Mouse (Mus musculus) liver, embryonic 12.5 days (tissue): Measurements from ENCODE around the gene Scn1a. TPM values are rescaled to one million over a fixed set of nuclear protein-coding genes. Genes with fewer than 3 reads are reported as not detected.

ENCODE experiments used
- ATAC-seq: fragments of 200-750 bp; cut with Nextera tagmentation; 2 replicates; pipeline ENCODE4 v1.8.0; 2017; ENCODE audit warnings: moderate number of reproducible peaks, mild to moderate bottlenecking, moderate library complexity
- H3K27ac ChIP-seq: fragments of 300-500 bp; sonication (generic); 2 replicates; pipeline ENCODE4 v1.5.1; 2016; ENCODE audit warnings: mild to moderate bottlenecking
- H3K27me3 ChIP-seq: fragments of 300-500 bp; sonication (generic); replicated peaks from 2 replicates; pipeline ENCODE4 v1.6.1; 2016; ENCODE audit warnings: mild to moderate bottlenecking, moderate library complexity
- H3K36me3 ChIP-seq: fragments of 300-500 bp; sonication (generic); 2 replicates; pipeline ENCODE4 v1.6.1; 2016; ENCODE audit warnings: mild to moderate bottlenecking, moderate library complexity
- H3K4me1 ChIP-seq: fragments of 300-500 bp; sonication (generic); 2 replicates; pipeline ENCODE4 v1.6.1; 2016
- H3K4me2 ChIP-seq: fragments of 300-500 bp; sonication (generic); 2 replicates; pipeline ENCODE4 v1.6.1; 2016; ENCODE audit warnings: mild to moderate bottlenecking, moderate library complexity
- H3K4me3 ChIP-seq: fragments of 300-500 bp; sonication (generic); 2 replicates; pipeline ENCODE4 v1.5.1; 2016; ENCODE audit warnings: mild to moderate bottlenecking, moderate library complexity
- H3K9ac ChIP-seq: fragments of 300-500 bp; sonication (generic); 2 replicates; pipeline ENCODE4 v1.6.1; 2016; ENCODE audit warnings: mild to moderate bottlenecking, moderate library complexity
- H3K9me3 ChIP-seq: fragments of 300-500 bp; sonication (generic); replicated peaks from 2 replicates; pipeline ENCODE4 v1.6.1; 2016; ENCODE audit warnings: mild to moderate bottlenecking, moderate library complexity
- WGBS: fragments of 180-500 bp; shearing (Covaris S2); methylation state at CpG from one replicate; pipeline ENCODE4 v1.1.7; 2016; ENCODE audit not compliant: insufficient replicate concordance; 5-methylcytosine and 5-hydroxymethylcytosine counted together
- polyA plus RNA-seq: library from polyadenylated mRNA; unstranded; fragments of >200 nt; fragmentation: Nextera tagmentation; extraction: Ambion mirVana; gene quantifications from 2 replicates; pipeline ENCODE4 v1.2.1, GENCODE M21; 2016

Gene Scn1a
- polyA plus RNA-seq, 1 experiment from 2014 or later, result not detected

DNA sequence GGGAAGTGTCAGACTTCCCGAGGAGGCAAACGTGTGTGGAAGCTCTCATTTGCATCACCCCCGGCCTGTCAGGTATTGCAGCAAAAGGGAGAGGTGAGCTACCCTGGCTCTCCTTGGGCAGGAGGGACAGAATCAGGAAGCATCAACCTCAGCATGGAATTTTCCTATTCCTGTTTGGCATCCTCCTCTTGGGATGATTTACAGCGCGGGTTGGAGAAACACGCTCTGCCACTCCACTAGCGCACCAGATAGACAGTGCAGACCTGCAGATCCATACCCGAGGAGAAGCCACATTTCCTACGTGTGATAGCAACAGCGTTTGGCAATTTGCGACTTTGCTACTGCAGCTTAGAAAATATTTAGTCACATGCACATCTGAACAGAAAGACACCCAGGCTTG is 32.2 kb downstream of the Scn1a start:
- peaks cover 22% of the 10 kb centered on the region for H3K27me3 ChIP-seq
- ATAC-seq, result no peak
- WGBS, result 10% methylated on average over 11 of the region's 11 CpGs
- no peak overlapping the region for H3K27ac ChIP-seq
- H3K4me3 ChIP-seq, result no peak overlapping the region
- H3K4me2 ChIP-seq, result no peak overlapping the region
- H3K4me1 ChIP-seq, result no peaks in the 10 kb centered on the region; the same call in 1 of the 2 replicates
- no peak overlapping the region for H3K9ac ChIP-seq
- H3K36me3 ChIP-seq, result no peaks in the 10 kb centered on the region
- H3K9me3 ChIP-seq, result no peaks in the 10 kb centered on the region

DNA sequence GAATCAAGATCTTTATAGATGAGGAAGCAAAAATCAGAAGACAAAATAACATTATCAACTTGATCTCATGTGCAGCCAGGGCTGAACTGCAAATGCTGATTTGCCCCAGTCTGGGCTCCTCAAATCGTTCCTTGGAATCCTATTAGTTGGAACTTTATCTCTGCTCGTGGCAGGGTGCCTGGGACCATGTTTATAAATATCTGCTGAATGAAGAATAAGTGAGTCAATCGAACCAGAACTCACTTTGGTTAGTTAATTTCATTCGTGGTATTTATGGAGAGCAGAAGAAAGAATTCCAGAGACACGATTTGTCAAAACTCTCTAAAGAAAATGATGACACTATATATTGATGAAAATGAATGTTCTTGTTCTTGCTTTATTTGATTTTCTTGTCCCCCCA is 48.1 kb downstream of the Scn1a start:
- Histone ChIP-seq H3K4me2 (no peak overlapping the region), H3K4me1 (no peaks in the 10 kb centered on the region), H3K9me3 (no peaks in the 10 kb centered on the region), H3K27ac (no peak overlapping the region), H3K27me3 (no peaks in the 10 kb centered on the region), H3K4me3 (no peak overlapping the region), H3K36me3 (no peaks in the 10 kb centered on the region), H3K9ac (no peak overlapping the region)
- WGBS, result 57% methylated on average over 5 of the region's 5 CpGs
- ATAC-seq, result no peak

DNA sequence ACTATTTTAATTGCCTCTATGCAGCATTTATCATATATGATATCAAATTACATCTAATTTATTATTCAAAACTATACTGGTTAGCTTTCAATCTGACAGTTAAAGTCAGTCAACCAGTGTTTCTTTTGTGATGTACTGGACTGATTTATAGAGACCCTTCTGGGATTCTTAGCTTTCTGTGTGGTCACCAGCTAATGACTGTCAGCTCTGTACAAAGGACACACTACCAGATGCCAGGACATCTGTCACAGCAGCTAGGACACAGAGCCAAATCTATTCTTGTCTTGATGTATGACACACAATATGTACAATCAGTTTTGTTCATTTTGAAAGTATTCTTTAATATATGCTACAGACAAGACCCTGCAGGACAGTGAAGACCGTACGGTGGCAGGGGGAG is 72.7 kb downstream of the Scn1a start:
- Histone ChIP-seq H3K9ac (no peak overlapping the region), H3K9me3 (no peaks in the 10 kb centered on the region), H3K4me2 (no peak overlapping the region), H3K4me3 (no peak overlapping the region), H3K36me3 (no peaks in the 10 kb centered on the region), H3K27ac (no peak overlapping the region), H3K4me1 (no peaks in the 10 kb centered on the region), H3K27me3 (no peaks in the 10 kb centered on the region)
- no peak for ATAC-seq
- 70% methylated on average over 2 of the region's 2 CpGs for WGBS

DNA sequence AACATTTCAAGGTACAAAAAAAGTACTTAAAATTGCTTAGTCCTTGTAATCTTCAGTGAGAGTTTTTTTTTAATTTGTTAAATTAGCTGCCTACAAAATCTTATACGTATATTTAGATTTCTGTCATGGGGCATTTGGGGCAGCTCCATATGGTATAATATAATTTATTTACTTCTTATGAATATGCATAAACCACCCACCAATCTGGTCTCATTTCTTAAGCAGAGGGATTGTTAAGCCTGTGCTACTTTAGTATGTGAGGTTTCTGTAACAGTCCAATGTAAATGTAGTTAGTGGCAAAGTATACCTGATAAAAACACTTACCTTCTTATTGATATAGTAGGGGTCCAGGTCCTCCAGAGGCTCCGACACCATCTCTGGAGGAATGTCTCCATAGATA is 90.0 kb downstream of the Scn1a start:
- ATAC-seq, result no peak
- H3K36me3 ChIP-seq, result no peaks in the 10 kb centered on the region
- H3K9ac ChIP-seq, result no peak overlapping the region
- H3K4me1 ChIP-seq, result no peaks in the 10 kb centered on the region
- no peak overlapping the region for H3K4me3 ChIP-seq
- H3K27ac ChIP-seq, result no peak overlapping the region
- H3K9me3 ChIP-seq, result no peaks in the 10 kb centered on the region
- no peak overlapping the region for H3K4me2 ChIP-seq
- no peaks in the 10 kb centered on the region for H3K27me3 ChIP-seq
- WGBS, result 62% methylated on average over 2 of the region's 2 CpGs

DNA sequence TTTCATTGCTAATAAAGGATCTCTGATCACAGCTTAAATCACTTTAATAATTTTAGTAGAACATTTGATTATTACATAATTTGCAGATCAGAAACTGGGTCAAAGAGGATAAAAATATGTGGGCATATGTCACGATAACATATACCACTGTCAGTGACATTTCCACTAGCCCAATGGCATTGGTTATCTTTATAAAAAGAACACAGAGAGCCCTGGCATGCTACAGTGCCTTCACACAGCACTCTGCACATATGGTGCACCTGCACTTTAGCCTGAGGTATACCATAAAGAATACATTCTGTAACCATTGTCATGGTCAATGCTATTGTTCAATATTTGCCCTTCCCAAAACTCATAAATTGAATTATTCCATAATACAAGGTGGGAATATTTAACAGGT is 94.0 kb downstream of the Scn1a start:
- no peak for ATAC-seq
- H3K4me3 ChIP-seq, result no peak overlapping the region
- H3K9ac ChIP-seq, result no peak overlapping the region
- H3K27me3 ChIP-seq, result no peaks in the 10 kb centered on the region
- H3K27ac ChIP-seq, result no peak overlapping the region
- WGBS, result 84% methylated on average over 1 of the region's 1 CpGs
- H3K4me2 ChIP-seq, result no peak overlapping the region
- H3K36me3 ChIP-seq, result no peaks in the 10 kb centered on the region
- H3K4me1 ChIP-seq, result no peaks in the 10 kb centered on the region
- no peaks in the 10 kb centered on the region for H3K9me3 ChIP-seq

DNA sequence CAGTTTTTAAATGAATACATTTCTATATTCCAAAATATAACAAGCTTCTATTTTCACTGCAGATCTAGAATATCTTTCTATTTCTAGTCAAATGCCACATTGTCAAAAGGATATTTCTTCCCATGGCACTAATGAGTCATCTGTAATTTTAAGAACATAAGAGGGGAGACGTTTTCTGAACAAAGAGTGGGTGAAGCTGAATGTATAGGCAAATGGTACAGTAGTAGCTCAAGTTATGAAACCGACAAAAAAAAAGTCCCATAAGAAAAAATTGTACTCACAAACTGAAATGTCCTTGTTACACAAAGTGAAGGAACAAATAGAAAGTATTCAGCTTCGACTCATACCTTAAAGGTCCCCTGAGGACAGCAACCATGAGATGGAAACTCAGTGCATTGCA is 94.5 kb downstream of the Scn1a start:
- no peak overlapping the region for H3K27ac ChIP-seq
- no peak overlapping the region for H3K9ac ChIP-seq
- H3K4me2 ChIP-seq, result no peak overlapping the region
- 49% methylated on average over 3 of the region's 3 CpGs for WGBS
- H3K4me1 ChIP-seq, result no peaks in the 10 kb centered on the region
- no peaks in the 10 kb centered on the region for H3K27me3 ChIP-seq
- H3K36me3 ChIP-seq, result no peaks in the 10 kb centered on the region
- H3K4me3 ChIP-seq, result no peak overlapping the region
- no peak for ATAC-seq
- H3K9me3 ChIP-seq, result no peaks in the 10 kb centered on the region

DNA sequence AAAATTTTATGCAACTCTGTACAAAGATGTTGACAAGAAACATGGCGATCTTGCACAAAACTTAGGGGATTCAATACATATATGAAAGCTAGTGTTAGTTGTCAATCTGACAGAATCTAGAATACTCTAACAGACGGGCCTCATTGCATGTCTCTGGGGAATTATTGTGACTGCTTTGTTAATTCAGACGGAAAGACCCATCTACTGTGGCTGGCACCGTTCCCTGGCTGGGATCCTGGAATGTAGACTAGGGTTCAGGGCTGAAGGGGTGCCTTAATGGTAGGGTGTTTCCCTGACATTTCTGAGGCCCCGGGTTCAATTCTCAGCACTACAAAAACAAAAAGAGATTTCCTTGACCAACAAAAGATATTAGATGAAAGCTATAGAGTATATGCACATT is 103.2 kb downstream of the Scn1a start:
- H3K27ac ChIP-seq, result no peak overlapping the region
- no peak overlapping the region for H3K4me2 ChIP-seq
- no peak for ATAC-seq
- H3K9me3 ChIP-seq, result no peaks in the 10 kb centered on the region
- no peaks in the 10 kb centered on the region for H3K36me3 ChIP-seq
- WGBS, result 62% methylated on average over 5 of the region's 5 CpGs
- no peaks in the 10 kb centered on the region for H3K27me3 ChIP-seq
- H3K9ac ChIP-seq, result no peak overlapping the region
- no peaks in the 10 kb centered on the region for H3K4me1 ChIP-seq
- H3K4me3 ChIP-seq, result no peak overlapping the region

DNA sequence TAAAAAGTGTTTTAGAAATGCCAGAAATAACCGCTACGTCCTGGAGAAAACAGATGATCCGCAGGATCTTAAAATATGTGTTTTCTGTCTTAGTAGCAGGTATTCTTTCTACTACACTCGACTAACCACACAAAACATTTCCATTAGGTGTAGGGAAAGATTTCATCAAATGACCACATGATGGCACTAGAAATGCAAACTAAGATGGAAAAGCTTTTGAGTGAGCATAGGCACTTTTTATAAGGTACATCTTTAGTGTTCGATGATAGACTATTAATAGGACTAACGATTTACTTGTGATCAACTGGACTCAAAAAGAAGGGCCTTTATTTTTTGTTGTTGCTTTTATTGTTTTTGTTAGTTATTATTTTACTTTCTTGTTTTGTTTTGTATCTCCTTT is 104.2 kb downstream of the Scn1a start:
- H3K27ac ChIP-seq, result no peak overlapping the region
- H3K4me2 ChIP-seq, result no peak overlapping the region
- no peak overlapping the region for H3K9ac ChIP-seq
- no peaks in the 10 kb centered on the region for H3K36me3 ChIP-seq
- 66% methylated on average over 6 of the region's 6 CpGs for WGBS
- H3K27me3 ChIP-seq, result no peaks in the 10 kb centered on the region
- H3K4me3 ChIP-seq, result no peak overlapping the region
- H3K9me3 ChIP-seq, result no peaks in the 10 kb centered on the region
- no peak for ATAC-seq
- H3K4me1 ChIP-seq, result no peaks in the 10 kb centered on the region

DNA sequence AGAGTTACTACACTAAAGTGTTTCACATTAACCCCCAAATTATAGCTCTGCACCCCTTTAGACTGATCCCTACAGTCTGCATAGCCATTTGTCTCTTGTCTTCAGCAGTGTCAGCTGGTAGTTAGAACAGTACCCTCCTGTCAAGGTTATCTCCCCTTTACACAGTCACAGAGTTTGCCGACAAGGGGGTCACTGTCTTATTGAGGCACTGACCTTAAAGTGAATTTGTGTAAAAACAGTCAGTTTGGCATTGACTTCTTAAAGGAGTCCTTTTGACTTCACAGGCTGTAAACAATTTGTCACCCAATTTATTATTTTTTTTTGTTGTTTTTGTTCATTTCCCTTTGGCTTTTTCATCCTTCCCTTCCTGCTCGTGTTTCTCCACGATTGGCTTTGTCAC is 168.1 kb downstream of the Scn1a start:
- Histone ChIP-seq H3K27me3 (no peaks in the 10 kb centered on the region), H3K4me2 (no peak overlapping the region), H3K4me1 (no peaks in the 10 kb centered on the region), H3K9me3 (no peaks in the 10 kb centered on the region), H3K36me3 (no peaks in the 10 kb centered on the region), H3K9ac (no peak overlapping the region), H3K27ac (no peak overlapping the region), H3K4me3 (no peak overlapping the region)
- no peak for ATAC-seq
- WGBS, result 65% methylated on average over 3 of the region's 3 CpGs

DNA sequence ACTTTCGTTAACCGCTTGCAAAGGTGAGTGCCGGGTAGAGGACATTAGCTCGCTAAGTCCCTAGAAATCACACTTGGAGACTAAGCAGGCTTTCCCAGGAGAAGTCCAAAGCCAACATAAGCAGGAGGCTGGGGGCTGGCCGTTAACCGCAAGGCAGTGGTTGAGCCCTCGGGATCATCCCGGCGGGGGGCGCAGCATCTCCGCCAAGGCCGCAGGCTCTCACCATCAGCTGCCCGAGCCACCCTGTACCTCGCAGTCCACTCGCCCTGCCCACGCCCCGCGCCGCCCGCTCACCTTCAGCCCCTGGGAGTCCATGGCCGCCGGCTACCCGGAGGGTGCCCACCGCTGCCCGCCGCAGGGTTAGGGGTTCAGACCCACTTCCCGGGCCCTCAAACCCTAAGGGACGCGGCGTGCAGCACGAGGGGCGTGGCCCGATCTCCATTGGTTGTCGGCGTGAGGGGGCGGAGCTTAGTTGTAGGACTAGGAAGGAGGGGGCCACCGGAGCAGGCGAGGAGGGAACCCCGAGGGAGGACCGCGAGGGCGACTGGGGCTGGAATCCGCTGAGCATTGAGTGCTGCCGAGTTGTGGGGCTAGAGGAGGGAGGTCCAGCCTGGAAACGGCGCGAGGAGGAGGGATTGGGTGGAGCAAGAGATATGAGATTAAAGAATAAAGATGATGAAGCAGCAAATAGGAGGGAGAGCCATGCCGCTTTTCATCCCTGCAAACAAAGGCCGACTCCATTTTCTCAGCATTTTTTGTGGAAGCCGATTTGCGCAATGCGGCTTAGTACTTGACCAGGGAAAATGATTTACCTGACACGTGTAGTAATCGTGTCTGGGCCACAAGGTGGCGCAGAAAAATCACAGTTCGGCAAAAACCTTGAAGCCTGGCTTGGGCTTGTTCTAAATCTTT is 184.2 kb downstream of the Scn1a start, which contains the start of gene Ttc21b:
Ttc21b (minus strand) TSS at position 398 of the 912 bp plus-strand sequence.
- H3K27ac ChIP-seq, result no peak within 1 kb of the TSS

DNA sequence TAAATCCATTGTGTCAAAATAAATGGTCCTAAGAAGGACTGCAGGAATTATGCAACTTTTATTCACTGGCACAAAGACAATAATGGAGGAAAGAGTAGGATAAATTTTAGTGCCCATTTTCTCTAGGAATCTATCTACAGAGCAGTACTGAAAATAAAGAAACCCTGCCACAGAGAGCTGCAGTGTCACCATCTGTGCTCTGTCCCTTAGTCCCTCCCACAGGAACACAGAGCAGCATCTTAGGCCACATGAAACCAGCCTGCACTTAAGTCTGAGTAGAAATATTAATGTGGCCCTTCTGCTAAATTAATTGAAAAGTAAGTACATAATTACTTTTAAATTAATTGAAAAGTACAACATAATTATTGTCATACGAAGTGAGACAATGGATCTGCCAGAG is 196.6 kb downstream of the Scn1a start:
- 0 out of 2 replicates have a peak, but pooled peaks cover 6% of the 10 kb centered on the region for H3K36me3 ChIP-seq
- no peak overlapping the region for H3K9ac ChIP-seq
- no peak overlapping the region for H3K4me2 ChIP-seq
- no peaks in the 10 kb centered on the region for H3K9me3 ChIP-seq
- no peak overlapping the region for H3K27ac ChIP-seq
- 66% methylated on average over 1 of the region's 1 CpGs for WGBS
- H3K4me3 ChIP-seq, result no peak overlapping the region
- ATAC-seq, result no peak
- no peaks in the 10 kb centered on the region for H3K4me1 ChIP-seq
- no peaks in the 10 kb centered on the region for H3K27me3 ChIP-seq

More for the DNA sequence above, 184.2 kb downstream of the Scn1a start, which contains the start of gene Ttc21b:
- Histone ChIP-seq H3K36me3 (no peaks in the 10 kb centered on the region), H3K27me3 (no peaks in the 10 kb centered on the region; the same call in 1 of the 2 replicates), H3K4me2 (peak within 1 kb of the TSS; percentile 90), H3K4me1 (peaks cover 16% of the 10 kb centered on the region; the same call in 1 of the 2 replicates), H3K4me3 (peak within 1 kb of the TSS; percentile 67), H3K9ac (peak within 1 kb of the TSS; percentile 50), H3K9me3 (no peaks in the 10 kb centered on the region)
- WGBS, result under 1% methylated on average over 55 of the region's 56 CpGs
- peak; percentile 96 for ATAC-seq

DNA sequence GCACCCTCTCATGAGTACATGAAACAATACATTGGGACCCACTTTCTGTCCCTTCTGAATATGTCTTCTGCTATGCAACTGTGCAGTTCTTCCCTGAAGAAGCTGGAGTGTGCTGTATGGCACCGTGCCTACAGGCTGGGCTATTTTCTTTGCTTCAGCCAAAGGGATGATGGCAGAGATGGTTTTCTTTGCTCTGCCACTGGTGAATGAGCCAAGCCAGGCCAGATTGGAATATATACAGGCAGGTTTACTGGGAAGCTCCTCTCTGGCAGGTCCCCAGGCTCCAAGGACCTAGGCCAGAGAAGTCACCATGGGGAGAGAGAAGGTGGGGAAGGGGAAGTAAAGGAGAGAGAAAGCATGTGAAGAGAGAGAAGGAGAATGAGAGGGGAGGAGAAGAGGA is 200.3 kb downstream of the Scn1a start:
- no peak for ATAC-seq
- no peaks in the 10 kb centered on the region for H3K36me3 ChIP-seq

More for the DNA sequence above, 200.3 kb downstream of the Scn1a start:
- Histone ChIP-seq H3K4me1 (no peaks in the 10 kb centered on the region), H3K9ac (no peak overlapping the region), H3K4me3 (no peak overlapping the region), H3K27ac (no peak overlapping the region), H3K4me2 (no peak overlapping the region), H3K9me3 (no peaks in the 10 kb centered on the region), H3K27me3 (no peaks in the 10 kb centered on the region)
- 80% methylated on average over 1 of the region's 1 CpGs for WGBS
